Mouse (Mus musculus) G1E (cell line): ENCODE data around the gene Ntpcr. TPM values are rescaled to one million over a fixed set of nuclear protein-coding genes. Genes with fewer than 3 reads are reported as not detected.

ENCODE experiments used
- ATAC-seq: 2 replicates; pipeline ENCODE4 v1.8.0; 2016; ENCODE audit warnings: mild to moderate bottlenecking; ENCODE audit not compliant: insufficient number of reproducible peaks, poor library complexity, low FRiP score, severe bottlenecking; ENCODE audit errors: extremely low read depth
- DNase-seq: peaks from one replicate; pipeline ENCODE4 v3.0.0; 2012; ENCODE audit warnings: low spot score
- H3K27me3 ChIP-seq: 2 replicates; pipeline ENCODE4 v1.6.1; 2012; ENCODE audit warnings: mild to moderate bottlenecking, low read length, inconsistent platforms; ENCODE audit not compliant: insufficient read depth
- H3K36me3 ChIP-seq: replicated peaks from 2 replicates; pipeline ENCODE3; 2012; ENCODE audit warnings: mild to moderate bottlenecking, inconsistent platforms
- H3K4me1 ChIP-seq: 2 replicates; pipeline ENCODE4 v1.6.1; 2012; ENCODE audit warnings: low read depth, low read length, inconsistent platforms, mixed read lengths; ENCODE audit not compliant: insufficient read depth
- H3K4me3 ChIP-seq: 2 replicates; pipeline ENCODE4 v1.5.1; 2012; ENCODE audit warnings: low read depth, mild to moderate bottlenecking, inconsistent platforms, low read length, moderate library complexity, mixed read lengths
- H3K9me3 ChIP-seq: replicated peaks from 2 replicates; pipeline ENCODE4 v1.6.1; 2012; ENCODE audit warnings: inconsistent platforms
- CTCF ChIP-seq: IDR thresholded peaks from 2 replicates; pipeline ENCODE4 v1.5.1; 2012; ENCODE audit warnings: low read depth, low read length, inconsistent platforms, mixed read lengths
- GATA1 ChIP-seq: IDR thresholded peaks from 2 replicates; pipeline ENCODE4 v1.6.1; 2012; ENCODE audit warnings: borderline replicate concordance, low read length, inconsistent platforms, mixed read lengths
- GATA2 ChIP-seq: IDR thresholded peaks from 2 replicates; pipeline ENCODE4 v1.6.1; 2012; ENCODE audit warnings: low read depth, low read length, inconsistent platforms, borderline replicate concordance
- POLR2AphosphoS5 ChIP-seq: IDR thresholded peaks from 2 replicates; pipeline ENCODE4 v1.6.1; 2012; ENCODE audit warnings: low read depth, low read length, inconsistent platforms; ENCODE audit not compliant: insufficient replicate concordance
- TAL1 ChIP-seq: conservative IDR thresholded peaks from 2 replicates; pipeline ENCODE4 v1.6.1; 2012; ENCODE audit warnings: low read depth, low read length, inconsistent platforms, mixed read lengths
- polyA plus RNA-seq: library from polyadenylated mRNA; stranded (reverse); fragments of >175 nt; gene quantifications from 2 replicates; pipeline ENCODE4 v1.2.3, GENCODE M21; 2012
- total RNA-seq, 2 experiments: library from RNA; stranded (forward) in 1 of 2; stranded (reverse) in 1 of 2; fragments of 200-1000 nt in 1 of 2; fragments of >200 nt in 1 of 2; fragmentation: Nextera tagmentation in 1 of 2; gene quantifications; 2 replicates each; pipeline ENCODE4 v1.2.3; 2014 to 2017

The Ntpcr gene
- total and polyA plus RNA-seq, 3 experiments = not detected

GRCm38 (mm10) chr8:125718914-125719313, 10.8 kb upstream of the Ntpcr start:
- Histone ChIP-seq H3K4me3 (no peak overlapping the region), H3K9me3 (peaks cover 85% of the 10 kb centered on the region), H3K4me1 (no peaks in the 10 kb centered on the region), H3K36me3 (no peaks in the 10 kb centered on the region), H3K27me3 (no peaks in the 10 kb centered on the region)
- DNase-seq (no peak), ATAC-seq (no peak)
- no peak for TF ChIP-seq GATA2
- no peak for TF ChIP-seq TAL1
- no peak for TF ChIP-seq CTCF
- TF ChIP-seq POLR2AphosphoS5 = no peak
- no peak for TF ChIP-seq GATA1

- Histone ChIP-seq H3K4me1 (no peaks in the 10 kb centered on the region), H3K36me3 (no peaks in the 10 kb centered on the region), H3K9me3 (peaks cover 85% of the 10 kb centered on the region), H3K4me3 (no peak overlapping the region), H3K27me3 (no peaks in the 10 kb centered on the region)
- DNase-seq (no peak), ATAC-seq (no peak)
- TF ChIP-seq CTCF (no peak), POLR2AphosphoS5 (no peak), GATA1 (no peak), GATA2 (no peak), TAL1 (no peak)
These were observed 7.1 kb upstream of the Ntpcr start for GRCm38 (mm10) chr8:125722675-125723074.

GRCm38 (mm10) chr8:125723437-125723836, 6.3 kb upstream of the Ntpcr start:
- no peak for TF ChIP-seq GATA1
- no peaks in the 10 kb centered on the region for H3K36me3 ChIP-seq
- DNase-seq (no peak), ATAC-seq (no peak)
- no peaks in the 10 kb centered on the region for H3K4me1 ChIP-seq
- H3K9me3 ChIP-seq = peaks cover 85% of the 10 kb centered on the region
- H3K4me3 ChIP-seq = no peak overlapping the region
- H3K27me3 ChIP-seq = no peaks in the 10 kb centered on the region

GRCm38 (mm10) chr8:125725037-125725820, 4.5 kb upstream of the Ntpcr start:
- ATAC-seq (no peak), DNase-seq (no peak)
- TF ChIP-seq CTCF (no peak), TAL1 (no peak), GATA2 (no peak), GATA1 (no peak), POLR2AphosphoS5 (no peak)
- Histone ChIP-seq H3K4me3 (no peak overlapping the region), H3K9me3 (peaks cover 81% of the 10 kb centered on the region), H3K36me3 (no peaks in the 10 kb centered on the region), H3K4me1 (no peaks in the 10 kb centered on the region), H3K27me3 (no peaks in the 10 kb centered on the region)

- ATAC-seq = no peak
- TF ChIP-seq POLR2AphosphoS5 (no peak), TAL1 (no peak), GATA1 (no peak), GATA2 (no peak), CTCF (no peak)
- no peak for DNase-seq
These were observed 3.6 kb upstream of the Ntpcr start for GRCm38 (mm10) chr8:125726143-125726542.

GRCm38 (mm10) chr8:125726986-125727385, 2.8 kb upstream of the Ntpcr start:
- Histone ChIP-seq H3K36me3 (no peaks in the 10 kb centered on the region), H3K9me3 (peaks cover 84% of the 10 kb centered on the region), H3K4me3 (no peak overlapping the region), H3K27me3 (no peaks in the 10 kb centered on the region), H3K4me1 (no peaks in the 10 kb centered on the region)
- DNase-seq = no peak
- ATAC-seq = no peak
- TF ChIP-seq POLR2AphosphoS5 (no peak), TAL1 (no peak), GATA1 (no peak), GATA2 (no peak), CTCF (no peak)

More at GRCm38 (mm10) chr8:125726143-125726542, 3.6 kb upstream of the Ntpcr start:
- Histone ChIP-seq H3K4me3 (no peak overlapping the region), H3K36me3 (no peaks in the 10 kb centered on the region), H3K27me3 (no peaks in the 10 kb centered on the region), H3K9me3 (peaks cover 83% of the 10 kb centered on the region), H3K4me1 (no peaks in the 10 kb centered on the region)
